In the genomic region with DNA sequence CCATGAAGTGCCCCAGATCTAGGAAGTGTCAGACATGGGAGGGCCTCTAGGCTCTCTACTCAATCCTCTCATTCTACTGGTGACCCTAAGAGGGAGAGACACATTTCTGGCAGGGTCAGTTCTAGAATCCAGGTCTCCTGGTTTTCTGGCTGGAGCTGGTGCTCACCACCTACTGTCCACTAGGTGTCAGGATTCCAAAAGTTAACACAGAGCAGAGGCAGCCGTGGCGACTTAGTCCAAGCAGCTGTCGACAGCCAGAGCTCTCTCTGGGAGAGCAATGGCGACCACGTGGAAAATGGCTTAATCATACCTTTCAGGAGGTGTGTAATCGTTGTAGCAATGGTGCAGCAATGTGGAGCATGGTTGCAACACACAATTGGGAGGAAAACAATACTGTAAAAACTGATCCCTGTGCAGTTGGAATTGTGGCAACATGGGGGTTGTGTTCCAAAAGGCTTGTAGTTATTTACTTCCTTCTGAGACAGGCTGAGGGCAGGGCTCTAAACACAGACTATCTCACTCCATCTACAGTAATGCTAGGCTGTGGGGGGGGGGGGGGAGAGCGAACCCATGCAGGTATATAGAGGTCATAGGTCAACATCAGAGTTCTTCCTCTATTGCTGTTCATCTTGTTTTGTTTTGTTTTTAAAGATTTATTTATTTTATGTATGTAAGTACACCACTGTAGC, we compare ENCODE assay signal across 8 mouse cellular contexts. TPM values are rescaled to one million over a fixed set of nuclear protein-coding genes. Genes with fewer than 3 reads are reported as not detected.
DNase-seq lines count a peak whose midpoint lies in the region; ATAC-seq lines count a peak whose summit lies in the region.

No protein-coding gene starts in this region.

- H3K4me3 ChIP-seq in intestine, embryonic 16.5 days (ENCODE audit: low read length): no peak overlapping the region

- no peak overlapping the region for H3K27ac ChIP-seq in intestine, embryonic 16.5 days (ENCODE audit: low read length)

- H3K9me3 ChIP-seq in intestine, embryonic 16.5 days (ENCODE audit: control insufficient read depth, low read length): no peaks in the 10 kb centered on the region

- no peaks in the 10 kb centered on the region for H3K36me3 ChIP-seq in intestine, embryonic 16.5 days (ENCODE audit: control insufficient read depth, insufficient read depth, low read length)

- ATAC-seq in intestine, embryonic 16.5 days: peak; percentile 86

- intact Hi-C loops in gastrocnemius, postnatal 36 days (cut with DNase I): loop anchor here (5.0 kb wide), 1 partner anchor 225 kb away; no protein-coding TSS in a partner anchor
- intact Hi-C loops in left cerebral cortex, postnatal 36 days (cut with DNase I): loop anchor here (2.0 to 5.0 kb wide), 3 partner anchors 86 to 220 kb away; no protein-coding TSS in a partner anchor

- no peaks in the 10 kb centered on the region for H3K27me3 ChIP-seq in intestine, embryonic 16.5 days (replicated peaks; ENCODE audit: control insufficient read depth, insufficient read depth, low read length)

- H3K9ac ChIP-seq in intestine, embryonic 16.5 days (ENCODE audit: low read depth, low read length): no peak overlapping the region

- peak; percentile 25 to 31 for DNase-seq in urinary bladder, adult 18-20 months (ENCODE audit: low spot score in 2 of 2)
- no peak for DNase-seq in urinary bladder, postnatal 10 days (ENCODE audit: low spot score)
- DNase-seq in embryo, embryonic 9.5 days (ENCODE audit: extremely low spot score): peak; percentile 60
- peak; percentile 35 to 42 for DNase-seq in gastrocnemius, postnatal 36 days
- DNase-seq in left cerebral cortex, postnatal 36 days (ENCODE audit: low spot score in 2 of 2): peak; percentile 52 to 66
- DNase-seq in mesoderm, embryonic 11.5 days (ENCODE audit: low read depth, low spot score): peak; percentile 82
- DNase-seq in right cerebral cortex, postnatal 14 days: peak; percentile 50

- WGBS in intestine, embryonic 16.5 days: 13% methylated on average over 7 of the region's 7 CpGs

- peak overlapping the region; percentile 32; the same call in 1 of the 2 replicates for H3K4me2 ChIP-seq in intestine, embryonic 16.5 days (ENCODE audit: low read depth, low read length)

- H3K4me1 ChIP-seq in intestine, embryonic 16.5 days (ENCODE audit: control insufficient read depth, insufficient read depth, low read length): no peaks in the 10 kb centered on the region

RNA-seq across cellular contexts. Expression of gene Tekt1, which starts 19.5 kb away (rescaled TPM):
- total RNA-seq in gastrocnemius, postnatal 36 days (2021): 1 to 10 TPM in 1 of 2 experiments, under 1 TPM in 1; 0.92 to 1.1 TPM
- polyA plus RNA-seq in intestine, embryonic 16.5 days (2015; fragmentation: Nextera tagmentation; extraction: Ambion mirVana): 0.16 and 0.26 TPM in 2 replicates
- total RNA-seq in left cerebral cortex, postnatal 36 days (2021): 1 to 10 TPM; 2.2 to 2.9 TPM

RNA-seq across cellular contexts. Expression of gene Fbxo39, which starts 28.4 kb away (rescaled TPM):
- not detected for total RNA-seq in gastrocnemius, postnatal 36 days (2021)
- not detected in 2 replicates for polyA plus RNA-seq in intestine, embryonic 16.5 days (2015; fragmentation: Nextera tagmentation; extraction: Ambion mirVana)
- not detected for total RNA-seq in left cerebral cortex, postnatal 36 days (2021)

RNA-seq across cellular contexts. Expression of gene Xaf1, which starts 41.3 kb away (rescaled TPM):
- total RNA-seq in gastrocnemius, postnatal 36 days (2021): 1 to 10 TPM; 3.5 to 6.9 TPM
- polyA plus RNA-seq in intestine, embryonic 16.5 days (2015; fragmentation: Nextera tagmentation; extraction: Ambion mirVana): 4.8 and 5.4 TPM in 2 replicates
- total RNA-seq in left cerebral cortex, postnatal 36 days (2021): 1 to 10 TPM; 6.2 to 6.6 TPM
